Mouse (Mus musculus): ENCODE measurements around the gene 2410015M20Rik. TPM values are rescaled to one million over a fixed set of nuclear protein-coding genes. Genes with fewer than 3 reads are reported as not detected.
"Not testable (repeated sequence)": the region's sequence is repeated elsewhere in the genome, so short reads cannot be mapped to it uniquely, and the experiment has no call there.

Gene 2410015M20Rik
- polyA plus RNA-seq, 1 experiment: 146 TPM

GRCm38 (mm10) chr17:56613893-56614292, 4.3 kb upstream of the 2410015M20Rik start:
- not testable (repeated sequence) for H3K4me1 ChIP-seq (ENCODE audit: control insufficient read depth, insufficient read depth, low read length)
- TF ChIP-seq POLR2A (IDR thresholded peaks at IDR 0.05; ENCODE audit: low read depth, low read length): peak; percentile 10; the same call in 1 of the 2 replicates

GRCm38 (mm10) chr17:56613236-56613844, 3.8 kb upstream of the 2410015M20Rik start, which contains the start of gene Rpl36:
Rpl36 (plus strand) TSS chr17:56613416.
- peak; percentile 83 for TF ChIP-seq POLR2A (IDR thresholded peaks at IDR 0.05; ENCODE audit: low read depth, low read length)
- TF ChIP-seq CTCF (IDR thresholded peaks at IDR 0.05; ENCODE audit: borderline replicate concordance, insufficient read depth, low read length): peak; percentile 74
- H3K27ac ChIP-seq (ENCODE audit: insufficient read depth, low read length): peak within 1 kb of the TSS; percentile 69
- H3K4me1 ChIP-seq (ENCODE audit: control insufficient read depth, insufficient read depth, low read length): 0 out of 2 replicates have a peak, but pooled peaks cover 2% of the 10 kb centered on the region

More at GRCm38 (mm10) chr17:56613893-56614292, 4.3 kb upstream of the 2410015M20Rik start:
- Histone ChIP-seq H3K4me3 (ENCODE audit: insufficient read depth, low read length) (peak overlapping the region; percentile 68), H3K27ac (ENCODE audit: insufficient read depth, low read length) (peak overlapping the region; percentile 69; the same call in 1 of the 2 replicates)

GRCm38 (mm10) chr17:56612565-56612939, 3.0 kb upstream of the 2410015M20Rik start:
- not testable (repeated sequence) for H3K4me1 ChIP-seq (ENCODE audit: control insufficient read depth, insufficient read depth, low read length); H3K4me3 ChIP-seq (ENCODE audit: insufficient read depth, low read length); H3K27ac ChIP-seq (ENCODE audit: insufficient read depth, low read length)

More at GRCm38 (mm10) chr17:56613236-56613844, 3.8 kb upstream of the 2410015M20Rik start, which contains the start of gene Rpl36:
- peak within 1 kb of the TSS; percentile 68 for H3K4me3 ChIP-seq (ENCODE audit: insufficient read depth, low read length)

- no peak for TF ChIP-seq CTCF (IDR thresholded peaks at IDR 0.05; ENCODE audit: borderline replicate concordance, insufficient read depth, low read length)
- TF ChIP-seq POLR2A (IDR thresholded peaks at IDR 0.05; ENCODE audit: low read depth, low read length): peak; percentile 0; the same call in 1 of the 2 replicates
- 0 out of 2 replicates have a peak, but pooled peaks cover 6% of the 10 kb centered on the region for H3K4me1 ChIP-seq (ENCODE audit: control insufficient read depth, insufficient read depth, low read length)
- H3K4me3 ChIP-seq (ENCODE audit: insufficient read depth, low read length): no peak overlapping the region
- no peak overlapping the region for H3K27ac ChIP-seq (ENCODE audit: insufficient read depth, low read length)
Measured at GRCm38 (mm10) chr17:56611861-56612564, 2.4 kb upstream of the 2410015M20Rik start.

GRCm38 (mm10) chr17:56611323-56611722, 1.8 kb upstream of the 2410015M20Rik start:
- Histone ChIP-seq H3K4me3 (ENCODE audit: insufficient read depth, low read length) (no peak overlapping the region), H3K4me1 (ENCODE audit: control insufficient read depth, insufficient read depth, low read length) (0 out of 2 replicates have a peak, but pooled peaks cover 6% of the 10 kb centered on the region), H3K27ac (ENCODE audit: insufficient read depth, low read length) (no peak overlapping the region)
- TF ChIP-seq POLR2A (IDR thresholded peaks at IDR 0.05; ENCODE audit: low read depth, low read length) (0 out of 2 replicates have a peak, but pooled peaks have one; percentile 4), CTCF (IDR thresholded peaks at IDR 0.05; ENCODE audit: borderline replicate concordance, insufficient read depth, low read length) (no peak)

GRCm38 (mm10) chr17:56608699-56609098, 872 bp downstream of the 2410015M20Rik start:
- no peak overlapping the region for H3K27ac ChIP-seq (ENCODE audit: insufficient read depth, low read length)
- 0 out of 2 replicates have a peak, but pooled peaks cover 6% of the 10 kb centered on the region for H3K4me1 ChIP-seq (ENCODE audit: control insufficient read depth, insufficient read depth, low read length)
- peak overlapping the region; percentile 65 for H3K4me3 ChIP-seq (ENCODE audit: insufficient read depth, low read length)
- TF ChIP-seq CTCF (IDR thresholded peaks at IDR 0.05; ENCODE audit: borderline replicate concordance, insufficient read depth, low read length): no peak
- no peak for TF ChIP-seq POLR2A (IDR thresholded peaks at IDR 0.05; ENCODE audit: low read depth, low read length)

GRCm38 (mm10) chr17:56607521-56608062, 2.0 kb downstream of the 2410015M20Rik start:
- TF ChIP-seq CTCF (IDR thresholded peaks at IDR 0.05; ENCODE audit: borderline replicate concordance, insufficient read depth, low read length) (no peak), POLR2A (IDR thresholded peaks at IDR 0.05; ENCODE audit: low read depth, low read length) (no peak)
- Histone ChIP-seq H3K27ac (ENCODE audit: insufficient read depth, low read length) (no peak overlapping the region), H3K4me1 (ENCODE audit: control insufficient read depth, insufficient read depth, low read length) (0 out of 2 replicates have a peak, but pooled peaks cover 6% of the 10 kb centered on the region), H3K4me3 (ENCODE audit: insufficient read depth, low read length) (no peak overlapping the region)

- Histone ChIP-seq H3K27ac (ENCODE audit: insufficient read depth, low read length) (no peak overlapping the region), H3K4me3 (ENCODE audit: insufficient read depth, low read length) (no peak overlapping the region), H3K4me1 (ENCODE audit: control insufficient read depth, insufficient read depth, low read length) (0 out of 2 replicates have a peak, but pooled peaks cover 6% of the 10 kb centered on the region)
- no peak for TF ChIP-seq CTCF (IDR thresholded peaks at IDR 0.05; ENCODE audit: borderline replicate concordance, insufficient read depth, low read length)
- no peak for TF ChIP-seq POLR2A (IDR thresholded peaks at IDR 0.05; ENCODE audit: low read depth, low read length)
Measured at GRCm38 (mm10) chr17:56605431-56605830, 4.1 kb downstream of the 2410015M20Rik start.

- no peak overlapping the region for H3K4me3 ChIP-seq (ENCODE audit: insufficient read depth, low read length)
- no peak overlapping the region for H3K27ac ChIP-seq (ENCODE audit: insufficient read depth, low read length)
- 0 out of 2 replicates have a peak, but pooled peaks cover 6% of the 10 kb centered on the region for H3K4me1 ChIP-seq (ENCODE audit: control insufficient read depth, insufficient read depth, low read length)
- TF ChIP-seq POLR2A (IDR thresholded peaks at IDR 0.05; ENCODE audit: low read depth, low read length): no peak
Measured at GRCm38 (mm10) chr17:56604422-56604821, 5.1 kb downstream of the 2410015M20Rik start.

- TF ChIP-seq CTCF (IDR thresholded peaks at IDR 0.05; ENCODE audit: borderline replicate concordance, insufficient read depth, low read length) (no peak), POLR2A (IDR thresholded peaks at IDR 0.05; ENCODE audit: low read depth, low read length) (no peak)
- no peak overlapping the region for H3K27ac ChIP-seq (ENCODE audit: insufficient read depth, low read length)
Measured at GRCm38 (mm10) chr17:56604070-56604380, 5.5 kb downstream of the 2410015M20Rik start.

More at GRCm38 (mm10) chr17:56604070-56604380, 5.5 kb downstream of the 2410015M20Rik start:
- Histone ChIP-seq H3K4me3 (ENCODE audit: insufficient read depth, low read length) (no peak overlapping the region), H3K4me1 (ENCODE audit: control insufficient read depth, insufficient read depth, low read length) (0 out of 2 replicates have a peak, but pooled peaks cover 6% of the 10 kb centered on the region)
